Mouse (Mus musculus) neutrophil, adult 59 days (primary cell): ENCODE results near the gene Dnah11. TPM values are rescaled to one million over a fixed set of nuclear protein-coding genes. Genes with fewer than 3 reads are reported as not detected.

Experiments used
- total RNA-seq, 2 experiments: library from RNA; stranded (reverse); gene quantifications; 1 replicate in 1 of 2; 2 replicates in 1 of 2; pipeline ENCODE4 v1.2.4; 2023

Dnah11 gene
- under 1 TPM; 0.18 to 0.36 TPM for total RNA-seq

GRCm38 (mm10) chr12:118198386-118199093, at the start of gene Dnah11:
Gene Dnah11 (minus strand): TSS chr12:118199043.

Other genes starting within 250 kb of the Dnah11 start
- gene Sp4, start 102.4 kb upstream of the Dnah11 start, total RNA-seq: 10 to 100 TPM; 25.9 to 30.7 TPM